Mouse (Mus musculus): ENCODE data around the gene Zfp422. TPM values are rescaled to one million over a fixed set of nuclear protein-coding genes. Genes with fewer than 3 reads are reported as not detected.

Zfp422 gene
- 20.9 and 22.3 TPM in 2 replicates for polyA plus RNA-seq (2021; fragmentation: Nextera tagmentation)
- long read RNA-seq, experiment 1, transcript Zfp422-201 (2 exons, 2,375 nt) = minor isoform, 12 of 79 reads
- long read RNA-seq, experiment 1, transcript Zfp422-202 (2 exons, 3,187 nt) = major isoform, 51 of 79 reads
- long read RNA-seq, experiment 1, partial matches to known transcripts = 0 of 79 reads
- long read RNA-seq, experiment 1, other reads (novel, unspliced or antisense) = 15 of 79 reads
- long read RNA-seq, experiment 2, transcript Zfp422-203 (2 exons, 2,523 nt) = minor isoform, 13 of 259 reads
- long read RNA-seq, experiment 2, transcript Zfp422-201 (2 exons, 2,375 nt) = minor isoform, 63 of 259 reads
- long read RNA-seq, experiment 2, transcript Zfp422-202 (2 exons, 3,187 nt) = major isoform, 156 of 259 reads
- long read RNA-seq, experiment 2, partial matches to known transcripts = 1 of 259 reads
- long read RNA-seq, experiment 2, other reads (novel, unspliced or antisense) = 26 of 259 reads

DNA sequence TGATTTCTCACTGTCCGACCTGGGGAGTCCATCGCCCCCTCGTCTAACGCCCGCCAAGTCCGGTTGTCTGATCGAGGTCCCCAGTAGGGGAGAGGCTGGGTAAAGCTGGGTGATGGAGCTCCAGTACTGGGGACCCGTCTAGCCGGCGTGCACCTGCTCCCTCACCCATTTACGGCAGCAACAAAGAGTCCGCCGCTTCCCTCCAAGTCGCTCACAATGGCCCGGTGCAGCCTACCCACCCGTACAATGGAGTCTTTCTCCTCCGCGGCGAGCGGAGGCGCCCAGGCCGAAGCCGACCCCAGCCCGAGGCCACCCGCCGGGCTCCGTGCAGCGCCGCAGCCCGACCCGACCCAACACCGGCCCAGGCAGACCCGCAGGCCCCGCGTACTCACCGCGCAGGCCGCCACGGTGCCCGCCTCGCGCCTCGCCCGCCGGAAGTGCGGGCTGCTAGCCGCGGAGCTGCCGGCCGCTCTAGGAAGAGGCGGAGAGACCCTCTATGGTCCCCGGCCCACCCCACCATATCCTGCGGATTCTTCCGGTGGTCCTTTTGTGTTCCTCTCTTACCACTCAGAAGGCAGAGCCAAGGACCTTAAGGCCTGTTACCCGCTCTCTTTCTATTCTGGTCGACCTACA, at the start of gene Zfp422:
Zfp422 (minus strand) TSS at position 461 of the 633 bp plus-strand sequence.

GRCm38 (mm10) chr6:116673471-116674282, 44.9 kb upstream of the Zfp422 start, which contains the start of gene Rassf4:
Gene Rassf4, minus strand, starts transcription at chr6:116673952.

DNA sequence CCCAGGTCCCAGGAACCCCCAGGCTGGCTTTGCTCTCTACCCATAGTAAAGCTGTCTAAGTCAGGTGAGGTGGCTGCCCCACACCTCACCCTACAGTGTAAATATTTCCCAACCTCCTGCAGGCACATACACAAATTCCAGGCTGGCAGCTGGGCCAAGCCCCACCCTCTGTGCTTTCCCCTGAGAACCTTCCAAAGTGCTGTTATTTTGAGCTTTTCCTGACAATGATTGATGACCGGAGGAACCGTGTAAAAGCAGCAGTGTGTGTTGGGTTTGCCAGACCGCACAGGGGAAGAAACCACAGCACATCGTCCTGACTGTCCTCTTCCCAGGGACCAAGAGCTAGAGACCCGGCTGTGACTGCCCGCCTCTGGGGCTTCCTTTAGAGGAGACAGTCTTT, 21.6 kb upstream of the Zfp422 start, which contains the start of gene Depp1:
Depp1 (plus strand) TSS at position 204 of the 400 bp plus-strand sequence.

GRCm38 (mm10) chr6:116584095-116584494, 44.7 kb downstream of the Zfp422 start, which contains the start of gene Olfr215:
Gene Olfr215, minus strand, starts transcription at chr6:116584195.

Small RNA genes lying within 50 kb of the gene (microRNA-seq; reads per million reads assigned to microRNA genes)
- not detected for gene Mir7043

Other genes starting within 250 kb of the Zfp422 start
- gene Alox5, start 167.8 kb downstream of the Zfp422 start, polyA plus RNA-seq (2021; fragmentation: Nextera tagmentation) = 0.67 and 0.70 TPM in 2 replicates
- gene Olfr211, start 139.9 kb downstream of the Zfp422 start, polyA plus RNA-seq (2021; fragmentation: Nextera tagmentation) = not detected in 2 replicates
- not detected in 2 replicates for gene Olfr212, start 122.5 kb downstream of the Zfp422 start, polyA plus RNA-seq (2021; fragmentation: Nextera tagmentation)
- gene Olfr213, start 90.5 kb downstream of the Zfp422 start, polyA plus RNA-seq (2021; fragmentation: Nextera tagmentation) = not detected in 2 replicates
- gene Gm5580, start 77.9 kb downstream of the Zfp422 start, polyA plus RNA-seq (2021; fragmentation: Nextera tagmentation) = 0.51 and 0.60 TPM in 2 replicates
- not detected in 2 replicates for gene Olfr214, start 74.8 kb downstream of the Zfp422 start, polyA plus RNA-seq (2021; fragmentation: Nextera tagmentation)
- gene Olfr215, start 44.8 kb downstream of the Zfp422 start, polyA plus RNA-seq (2021; fragmentation: Nextera tagmentation) = not detected in 2 replicates
- gene Depp1, start 21.6 kb upstream of the Zfp422 start, polyA plus RNA-seq (2021; fragmentation: Nextera tagmentation) = 0.64 and 1.1 TPM in 2 replicates
- gene Rassf4, start 45.0 kb upstream of the Zfp422 start, polyA plus RNA-seq (2021; fragmentation: Nextera tagmentation) = 4.7 and 5.8 TPM in 2 replicates
- gene Tmem72, start 87.9 kb upstream of the Zfp422 start, polyA plus RNA-seq (2021; fragmentation: Nextera tagmentation) = 0.19 and 7.9 TPM in 2 replicates